Comparison of ENCODE assay signal across 28 mouse cellular contexts in the genomic region with DNA sequence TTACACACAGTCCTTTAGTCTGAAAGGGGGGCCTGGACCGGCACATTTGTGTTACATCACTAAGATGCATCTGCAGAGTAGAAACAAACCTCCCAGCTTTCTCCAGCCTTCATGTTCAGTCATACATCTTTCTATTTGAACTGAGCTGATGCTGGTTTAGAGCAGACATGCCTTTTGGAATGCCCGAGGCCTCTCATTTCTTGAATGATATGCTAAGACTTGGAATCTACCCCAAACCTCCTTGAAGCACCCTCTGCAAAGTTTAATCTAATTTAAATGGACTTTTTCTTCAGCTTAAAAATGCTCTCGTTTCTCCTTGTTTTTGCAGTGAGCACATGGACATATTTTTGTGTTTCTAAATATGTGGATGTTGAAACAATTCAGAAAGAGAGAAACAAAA. TPM values are rescaled to one million over a fixed set of nuclear protein-coding genes. Genes with fewer than 3 reads are reported as not detected.
"Had no signal": no experiment of that assay in that cellular context is flagged by ENCODE, and none has a peak within 500 bp of the region (broad histone marks: within the 10 kb centered on the region; RNA-seq: fewer than 3 reads in every experiment).

No protein-coding gene starts in this region.

- ATAC-seq: hindbrain, embryonic 16.5 days; inflammation-experienced regulatory T-cells, adult 6 months; intestine, embryonic 15.5 days; intestine, postnatal 0 days; liver, embryonic 12.5 days had no signal

- DNase-seq: gastrocnemius, adult 2 months; gastrocnemius, postnatal 10 days; gastrocnemius, postnatal 25 days; heart, adult 2 months; heart, postnatal 4 days; kidney, adult 18-20 months; kidney, adult 8-10 months; kidney, postnatal 10 days; kidney, postnatal 25 days; layer of hippocampus, adult 9-11 months; layer of hippocampus, postnatal 36 days; left cerebral cortex, postnatal 4 days had no signal

- H3K9me3 ChIP-seq: heart, embryonic 13.5 days; heart, embryonic 15.5 days; hindbrain, embryonic 10.5 days; hindbrain, embryonic 12.5 days; intestine, embryonic 15.5 days; limb, embryonic 13.5 days; limb, embryonic 15.5 days; liver, embryonic 12.5 days had no signal

- H3K4me3 ChIP-seq: gastrocnemius, adult 2 months; heart, adult 2 months; heart, embryonic 13.5 days; heart, embryonic 15.5 days; hindbrain, embryonic 10.5 days; hindbrain, embryonic 12.5 days; intestine, embryonic 15.5 days; limb, embryonic 13.5 days; limb, embryonic 15.5 days; liver, embryonic 12.5 days had no signal

- H3K36me3 ChIP-seq: heart, embryonic 13.5 days; heart, embryonic 15.5 days; hindbrain, embryonic 10.5 days; hindbrain, embryonic 12.5 days; intestine, embryonic 15.5 days; limb, embryonic 13.5 days; limb, embryonic 15.5 days; liver, embryonic 12.5 days had no signal

- H3K4me2 ChIP-seq: heart, embryonic 11.5 days; heart, embryonic 13.5 days; heart, embryonic 15.5 days; hindbrain, embryonic 12.5 days; hindbrain, embryonic 14.5 days; intestine, embryonic 15.5 days; limb, embryonic 13.5 days; limb, embryonic 15.5 days; liver, embryonic 12.5 days had no signal

- H3K9ac ChIP-seq: heart, embryonic 13.5 days; heart, embryonic 15.5 days; hindbrain, embryonic 12.5 days; hindbrain, embryonic 14.5 days; intestine, embryonic 15.5 days; limb, embryonic 13.5 days; limb, embryonic 15.5 days; liver, embryonic 12.5 days; liver, embryonic 14.5 days had no signal

- H3K27ac ChIP-seq: gastrocnemius, adult 2 months; heart, adult 2 months; heart, embryonic 13.5 days; heart, embryonic 15.5 days; hindbrain, embryonic 10.5 days; hindbrain, embryonic 12.5 days; hindbrain, embryonic 14.5 days; intestine, embryonic 15.5 days; limb, embryonic 13.5 days; limb, embryonic 15.5 days; liver, embryonic 12.5 days; liver, embryonic 14.5 days had no signal

RNA-seq across cellular contexts. Expression of a gene that starts 21.0 kb away (rescaled TPM):
- polyA plus RNA-seq: inflammation-experienced regulatory T-cells, adult 6 months; intestine, postnatal 0 days; large intestine, adult 2 months; liver, adult 2 months had no signal
